Mouse (Mus musculus): ENCODE data around the gene Gnas.
"Not testable (repeated sequence)": the region's sequence is repeated elsewhere in the genome, so short reads cannot be mapped to it uniquely, and the experiment has no call there.

Gene Gnas

GRCm38 (mm10) chr2:174328358-174328905, 44.3 kb downstream of the Gnas start:
- no peak for DNase-seq (ENCODE audit: low read depth, low spot score)

DNA sequence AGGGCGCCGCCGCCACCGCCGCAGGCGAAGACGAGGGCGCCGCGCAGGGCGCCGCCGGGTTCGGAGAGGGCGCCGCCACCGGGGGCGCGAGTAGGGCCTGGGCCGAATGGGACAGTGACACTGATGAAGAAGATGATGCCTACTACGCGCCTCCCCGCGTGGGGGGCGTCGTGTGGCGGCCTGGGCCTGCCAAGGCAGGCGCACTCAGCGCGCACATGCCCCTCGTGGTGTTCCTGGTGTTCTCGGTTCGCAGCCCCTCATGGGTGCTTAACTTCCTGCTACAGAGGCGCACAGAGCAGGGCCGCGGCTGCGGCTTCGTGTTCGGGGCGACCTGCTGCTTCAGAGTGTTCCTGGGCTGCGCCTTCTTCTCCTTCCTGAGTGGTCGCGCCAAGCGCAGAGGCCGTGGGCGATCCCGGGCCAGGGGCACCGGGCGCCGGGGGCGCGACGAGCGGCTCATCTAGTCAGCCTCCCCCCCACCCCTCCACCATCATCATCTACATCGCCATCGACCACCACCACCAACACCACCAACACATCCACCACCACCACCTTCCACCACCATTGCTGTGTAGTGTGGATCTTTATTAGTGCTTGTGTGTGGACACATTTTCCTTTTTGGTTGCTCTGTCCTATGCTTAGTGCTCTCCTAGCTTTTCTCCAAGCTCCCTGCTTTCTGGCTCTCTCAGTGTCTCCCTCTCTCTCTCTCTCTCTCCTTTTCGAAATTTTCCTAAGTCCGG, 45.0 kb downstream of the Gnas start:
- no peak for DNase-seq (ENCODE audit: low read depth, low spot score)

DNA sequence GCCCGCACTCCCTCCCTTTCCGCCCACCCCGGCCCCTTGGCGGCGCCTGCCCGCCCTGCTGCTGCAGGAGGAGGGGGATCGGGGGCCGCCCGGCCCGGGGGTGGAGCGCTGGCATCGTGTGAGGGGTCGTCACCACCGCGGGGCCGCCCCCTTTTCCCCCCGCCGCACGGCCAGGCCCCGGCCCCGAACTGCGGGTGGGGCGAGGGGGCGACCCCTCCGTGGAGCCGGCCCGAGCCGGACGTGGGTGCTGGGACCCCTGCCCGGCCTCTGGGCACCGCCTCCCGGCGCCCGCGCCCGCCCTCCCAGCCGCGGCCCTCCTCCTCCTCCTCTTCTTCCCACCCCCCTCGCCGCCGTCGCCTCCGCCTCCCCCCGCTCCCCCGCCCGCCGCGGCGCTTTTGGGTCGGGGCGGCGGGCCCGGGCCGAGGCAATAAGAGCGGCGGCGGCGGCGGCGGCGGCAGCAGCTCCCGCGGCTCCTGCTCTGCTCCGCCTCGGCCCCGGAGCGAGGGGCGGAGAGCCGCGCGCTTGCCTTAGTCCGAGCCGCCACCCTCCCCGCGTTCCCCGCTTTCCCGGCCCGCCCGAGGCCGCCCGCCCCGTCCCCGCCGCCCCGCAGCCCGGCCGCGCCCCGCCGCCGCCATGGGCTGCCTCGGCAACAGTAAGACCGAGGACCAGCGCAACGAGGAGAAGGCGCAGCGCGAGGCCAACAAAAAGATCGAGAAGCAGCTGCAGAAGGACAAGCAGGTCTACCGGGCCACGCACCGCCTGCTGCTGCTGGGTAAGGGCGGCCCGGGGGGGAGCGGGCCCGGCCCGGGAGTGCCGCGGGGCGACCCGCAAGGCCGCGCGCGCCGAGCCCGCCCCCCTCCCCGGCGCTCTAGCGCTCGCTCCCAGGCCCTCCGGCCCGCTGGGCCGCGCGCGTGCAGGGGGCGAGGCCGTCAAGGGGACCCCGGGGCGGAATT, 45.8 kb downstream of the Gnas start:
- DNase-seq (ENCODE audit: low read depth, low spot score), result peak; percentile 78

- no peak for DNase-seq (ENCODE audit: low read depth, low spot score)
Observed at GRCm38 (mm10) chr2:174330616-174331191, 46.6 kb downstream of the Gnas start.

DNA sequence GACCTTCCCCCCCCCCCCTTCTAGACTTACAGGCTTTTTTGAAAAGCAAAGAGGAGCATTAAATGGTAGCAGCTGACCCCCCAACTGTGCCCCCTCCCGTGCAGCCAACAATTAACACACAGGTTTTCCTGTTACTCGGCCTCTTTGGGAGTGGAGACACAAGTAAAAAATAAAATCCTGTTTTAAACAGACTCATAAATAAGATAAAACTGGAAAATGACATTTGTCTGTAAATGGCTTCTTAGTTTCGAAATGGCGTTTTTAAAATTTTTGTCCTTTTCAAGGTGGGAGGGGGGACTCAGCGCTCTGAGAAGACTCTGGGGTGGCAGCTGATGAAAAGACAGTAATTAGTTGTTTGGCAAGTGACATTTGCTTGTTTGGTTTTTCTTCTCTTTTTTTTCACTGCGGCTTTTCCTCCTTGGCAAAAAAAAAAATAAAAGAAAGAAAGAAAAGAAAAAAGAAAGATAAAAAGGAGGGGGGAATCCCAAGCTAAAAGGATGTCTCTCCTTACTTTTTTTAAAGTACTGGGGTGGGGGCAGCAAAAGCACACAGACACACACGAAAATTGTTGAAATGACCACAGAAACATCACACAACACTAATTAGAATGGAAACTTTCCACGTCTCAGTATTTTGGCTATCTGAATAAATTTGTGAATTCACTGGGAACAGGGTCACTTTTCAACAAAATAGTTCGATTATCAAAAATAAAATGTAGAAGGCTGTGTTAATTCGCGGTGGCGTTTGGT, 47.3 kb downstream of the Gnas start:
- DNase-seq (ENCODE audit: low read depth, low spot score), result no peak

GRCm38 (mm10) chr2:174333239-174333890, 49.2 kb downstream of the Gnas start:
- no peak for DNase-seq (ENCODE audit: low read depth, low spot score)

DNA sequence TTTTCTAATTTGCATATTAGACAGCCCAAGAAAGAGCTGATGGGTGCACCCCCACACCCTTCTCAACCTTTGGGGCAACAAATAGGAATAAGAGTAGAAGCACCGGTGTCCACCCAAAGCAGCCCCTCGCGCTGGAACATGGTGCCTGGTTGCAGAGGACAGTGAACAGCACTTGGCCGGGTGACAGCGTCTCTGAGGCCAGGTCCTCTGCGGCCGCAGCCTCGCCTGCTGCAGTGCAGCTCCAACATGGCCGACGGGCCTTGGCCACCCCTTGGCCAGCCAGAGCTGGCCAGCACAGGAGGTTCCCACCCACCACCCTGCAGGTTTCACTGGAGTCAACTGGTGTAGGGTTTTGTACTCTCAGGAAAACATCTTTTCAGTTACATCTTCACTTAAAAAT, 50.3 kb downstream of the Gnas start:
- DNase-seq (ENCODE audit: low read depth, low spot score), result no peak

GRCm38 (mm10) chr2:174337275-174337674, 53.2 kb downstream of the Gnas start:
- no peak for DNase-seq (ENCODE audit: low read depth, low spot score)

GRCm38 (mm10) chr2:174339701-174340100, 55.6 kb downstream of the Gnas start:
- DNase-seq (ENCODE audit: low read depth, low spot score), result no peak

GRCm38 (mm10) chr2:174340229-174340892, 56.2 kb downstream of the Gnas start:
- DNase-seq (ENCODE audit: low read depth, low spot score), result no peak

DNA sequence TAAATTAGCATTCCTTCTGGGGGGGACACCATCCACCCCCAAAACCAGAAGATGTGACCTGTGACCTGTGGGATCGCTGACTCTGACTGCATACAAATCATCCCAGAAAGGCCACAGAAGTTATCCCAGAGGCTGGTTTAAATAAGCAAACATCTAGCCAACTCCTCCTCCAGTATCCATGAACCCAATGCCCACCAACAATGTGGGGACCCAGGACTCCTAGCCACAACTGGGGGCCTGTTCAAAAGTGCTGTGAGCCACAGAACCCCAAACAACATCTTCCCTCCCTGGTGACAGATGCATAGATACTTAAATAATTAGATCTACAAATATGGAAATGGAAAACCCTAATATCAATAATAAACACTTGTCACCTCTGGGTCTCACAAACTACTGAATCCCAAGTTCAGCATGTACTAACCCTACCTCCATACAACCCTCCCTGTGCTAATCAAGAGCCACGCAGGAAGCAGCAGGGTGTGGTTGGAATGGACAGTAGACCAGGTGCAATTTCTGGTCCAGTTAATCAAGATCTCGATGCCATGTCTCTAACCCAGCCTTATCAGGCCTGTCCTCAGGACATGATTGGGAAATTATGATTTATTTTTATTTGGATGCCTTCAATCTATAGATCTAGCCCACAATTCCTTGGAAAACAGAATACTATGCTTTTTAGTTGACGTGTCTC, 56.9 kb downstream of the Gnas start:
- no peak for DNase-seq (ENCODE audit: low read depth, low spot score)

DNA sequence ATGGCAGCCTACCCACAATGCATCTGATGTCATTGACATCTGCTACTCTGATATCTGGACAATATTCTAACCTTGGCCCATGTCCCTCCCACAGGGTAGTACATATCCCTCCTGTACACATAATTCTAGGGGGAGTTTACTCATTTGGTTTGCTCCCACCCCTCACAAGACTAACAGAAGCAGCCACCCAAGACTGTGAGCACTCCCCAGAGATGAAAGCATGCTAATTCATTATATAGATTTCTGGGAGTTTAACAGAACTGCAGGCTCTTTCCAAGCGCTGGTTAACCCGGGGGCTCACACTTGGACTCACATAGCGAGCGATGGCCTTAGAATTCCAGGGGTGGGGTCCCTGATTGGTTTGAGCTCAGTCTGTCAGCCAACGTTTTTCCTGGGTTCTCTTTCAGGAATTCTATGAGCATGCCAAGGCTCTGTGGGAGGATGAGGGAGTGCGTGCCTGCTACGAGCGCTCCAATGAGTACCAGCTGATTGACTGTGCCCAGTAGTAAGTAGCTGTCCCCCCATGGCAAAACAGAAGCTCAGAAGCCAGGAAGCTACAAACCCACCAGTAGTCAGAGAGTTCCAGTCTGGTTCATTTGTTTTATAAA, 58.8 kb downstream of the Gnas start:
- DNase-seq (ENCODE audit: low read depth, low spot score), result no peak

- no peak for DNase-seq (ENCODE audit: low read depth, low spot score)
Observed at GRCm38 (mm10) chr2:174343566-174343965, 59.4 kb downstream of the Gnas start.

DNA sequence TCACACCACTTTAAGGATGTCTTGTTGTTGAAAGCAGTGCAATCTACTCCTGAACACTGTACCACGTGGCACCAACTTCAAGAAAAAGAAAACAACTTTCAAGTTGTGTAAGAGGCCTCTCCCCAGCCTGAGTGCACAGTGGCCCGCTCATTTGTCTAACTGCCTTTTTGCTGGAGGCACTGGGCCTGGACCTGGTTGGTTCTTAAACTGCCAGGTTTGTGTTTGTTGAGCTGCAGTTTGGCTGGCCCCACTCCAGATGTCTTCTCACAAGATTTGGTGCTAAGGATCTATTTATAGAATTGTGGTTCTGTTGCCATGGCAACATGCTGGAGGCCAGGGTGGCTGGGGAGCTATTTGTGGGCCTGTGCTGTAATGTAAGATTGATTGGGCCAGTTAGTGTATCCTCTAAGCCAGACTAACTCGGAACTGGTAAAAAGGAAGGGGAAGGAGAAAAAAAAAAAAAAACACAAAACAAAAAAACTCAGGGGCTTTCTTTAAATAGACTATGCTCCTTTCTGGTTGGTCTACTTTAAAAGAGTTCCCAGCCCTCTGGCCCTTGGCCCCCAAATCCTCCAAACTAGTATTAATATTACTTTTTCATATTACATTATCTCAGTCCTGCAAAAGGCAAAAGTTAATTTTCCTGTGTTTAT, 60.0 kb downstream of the Gnas start:
- peak; percentile 75 for DNase-seq (ENCODE audit: low read depth, low spot score)

DNA sequence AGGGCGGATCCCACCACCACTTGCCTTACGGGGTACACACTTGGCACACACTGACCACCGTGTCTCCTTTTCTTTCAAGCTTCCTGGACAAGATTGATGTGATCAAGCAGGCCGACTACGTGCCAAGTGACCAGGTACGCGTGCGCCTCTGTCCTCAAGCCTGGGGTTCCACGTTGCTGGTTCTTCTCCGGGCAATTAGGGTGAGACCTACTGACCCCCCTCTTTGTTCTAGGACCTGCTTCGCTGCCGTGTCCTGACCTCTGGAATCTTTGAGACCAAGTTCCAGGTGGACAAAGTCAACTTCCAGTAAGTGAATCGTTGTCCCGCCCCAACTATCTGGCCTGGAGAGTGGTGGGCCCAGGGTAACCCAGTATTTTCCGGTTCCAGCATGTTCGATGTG, 60.9 kb downstream of the Gnas start:
- DNase-seq (ENCODE audit: low read depth, low spot score), result no peak

DNA sequence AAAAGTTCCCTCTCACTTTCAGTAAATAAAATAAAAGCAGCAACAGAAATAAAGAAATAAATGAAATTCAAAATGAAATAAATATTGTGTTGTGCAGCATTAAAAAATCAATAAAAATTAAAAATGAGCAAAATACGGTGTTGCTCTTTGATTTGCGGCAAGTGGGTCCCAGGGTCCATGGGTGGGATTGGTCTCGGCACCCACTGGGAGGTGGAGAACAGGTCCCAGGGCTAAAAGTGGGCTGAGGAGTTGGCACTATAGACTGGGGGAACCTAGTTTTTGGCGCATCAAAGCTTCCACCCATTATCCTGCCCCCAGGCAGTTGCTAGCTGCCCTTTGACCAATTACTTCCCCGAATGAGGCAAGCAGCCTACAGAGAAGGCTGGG, 62.5 kb downstream of the Gnas start, which contains the start of gene Gm20721:
Gene Gm20721, minus strand, starts transcription at position 101 of the 387 bp plus-strand sequence.
- no peak for DNase-seq (ENCODE audit: low read depth, low spot score)

DNA sequence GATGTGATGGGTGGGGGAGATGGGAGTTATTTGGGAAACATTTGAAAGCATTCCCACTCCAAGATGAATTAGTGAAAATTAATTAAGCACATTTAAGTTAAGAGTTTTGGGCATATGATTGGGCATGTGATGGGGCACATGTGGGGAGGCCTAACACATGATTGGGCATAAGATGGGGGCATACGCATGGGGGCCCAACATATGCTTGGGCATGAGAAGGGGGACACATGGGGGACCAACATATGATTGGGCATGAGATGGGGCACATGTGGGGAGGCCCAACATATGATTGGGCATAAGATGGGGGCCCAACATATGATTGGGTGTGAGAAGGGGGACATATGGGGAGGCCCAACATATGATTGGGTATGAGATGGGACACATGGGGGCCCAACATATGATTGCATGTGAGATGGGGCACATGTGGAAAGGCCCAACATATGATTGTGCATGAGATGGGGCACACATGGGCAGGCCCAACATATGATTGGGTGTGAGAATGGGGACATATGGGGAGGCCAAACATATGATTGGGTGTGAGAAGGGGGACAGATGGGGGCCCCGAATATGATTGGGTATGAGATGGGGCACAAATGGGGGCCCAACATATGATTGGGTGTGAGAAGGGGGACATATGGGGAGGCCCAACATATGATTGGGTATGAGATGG, 63.0 kb downstream of the Gnas start:
- DNase-seq (ENCODE audit: low read depth, low spot score), result not testable (repeated sequence)

GRCm38 (mm10) chr2:174358516-174358915, 74.4 kb downstream of the Gnas start:
- DNase-seq (ENCODE audit: low read depth, low spot score), result no peak

Measured in brain, embryonic 18.5 days (tissue).